In the genomic region with DNA sequence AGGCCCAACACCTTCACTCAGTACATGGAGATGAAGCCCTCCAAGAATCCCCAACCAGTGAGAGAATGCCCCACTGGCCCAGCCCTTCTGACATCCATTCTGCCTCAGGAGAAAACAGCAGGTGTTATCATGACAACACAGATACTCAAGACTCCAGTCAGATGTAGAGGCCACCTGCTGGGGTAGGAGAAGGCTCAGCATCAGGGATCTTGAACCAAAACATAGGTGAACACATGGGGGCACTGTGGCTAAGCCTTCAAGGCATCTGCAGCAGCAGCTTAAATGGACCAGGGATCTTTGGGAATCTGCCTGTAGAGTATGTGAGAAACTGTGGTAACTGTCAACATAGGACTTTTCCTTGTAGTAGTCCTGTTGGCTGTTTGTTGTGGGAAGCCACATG, we compare ENCODE assay signal across 9 mouse cellular contexts. TPM values are rescaled to one million over a fixed set of nuclear protein-coding genes. Genes with fewer than 3 reads are reported as not detected.
DNase-seq lines count a peak whose midpoint lies in the region; ATAC-seq and TF ChIP-seq lines count a peak whose summit lies in the region.
"Had no signal": no experiment of that assay in that cellular context is flagged by ENCODE, and none has a peak within 500 bp of the region (broad histone marks: within the 10 kb centered on the region; RNA-seq: fewer than 3 reads in every experiment).

No protein-coding gene starts in this region.

- intact Hi-C loops in left cerebral cortex, adult 2 months (cut with DNase I) = no loop called here
- intact Hi-C loops in left cerebral cortex, postnatal 36 days (cut with DNase I) = no loop called here

- TF ChIP-seq CTCF in left cerebral cortex, adult 2 months (IDR thresholded peaks at IDR 0.05) = peak; percentile 35

- H3K27ac ChIP-seq in left cerebral cortex, adult 2 months = no peak overlapping the region

- ATAC-seq in megakaryocyte progenitor cell, adult 5-6 weeks (replicated peaks; ENCODE audit: poor library complexity) = peak; percentile 90

- DNase-seq in adrenal gland, postnatal 10 days = peak; percentile 39
- DNase-seq in adrenal gland, postnatal 4 days (ENCODE audit: low spot score in 2 of 2) = no peak
- no peak for DNase-seq in left cerebral cortex, adult 2 months (ENCODE audit: extremely low spot score in 1 of 2, low spot score in 2 of 2)
- no peak for DNase-seq in left cerebral cortex, postnatal 36 days (ENCODE audit: low spot score in 2 of 2)
- peak; percentile 12 for DNase-seq in embryo, embryonic 10.5 days (ENCODE audit: low spot score)
- DNase-seq in T-cell, adult 2 months (ENCODE audit: low spot score) = no peak
- DNase-seq in right cerebral cortex, adult 18-20 months = no peak

- no peak overlapping the region for H3K4me3 ChIP-seq in left cerebral cortex, adult 2 months
- H3K4me3 ChIP-seq: megakaryocyte, embryonic 14.5 days had no signal

RNA-seq across cellular contexts. Expression of a gene that starts 11.3 kb away (rescaled TPM):
- total RNA-seq in adrenal gland, postnatal 10 days (2021) = 10 to 100 TPM; 32.3 to 34.2 TPM
- 10 to 100 TPM; 43.8 to 47.6 TPM for total RNA-seq in adrenal gland, postnatal 4 days (2021)
- total RNA-seq in left cerebral cortex, adult 2 months (2021) = 10 to 100 TPM; 34.6 to 39.7 TPM
- total RNA-seq in left cerebral cortex, postnatal 36 days (2021) = 10 to 100 TPM; 24.3 to 39.4 TPM
- 29.4 and 30.4 TPM in 2 replicates for total RNA-seq in megakaryocyte progenitor cell, adult 5-6 weeks (2015)
- 37.6 and 48.7 TPM in 2 replicates for total RNA-seq in megakaryocyte progenitor cell, adult 5-6 weeks (2017)

RNA-seq across cellular contexts. Expression of a gene that starts 11.5 kb away (rescaled TPM):
- total RNA-seq in adrenal gland, postnatal 10 days (2021) = 10 to 100 TPM; 17.0 to 20.1 TPM
- total RNA-seq in adrenal gland, postnatal 4 days (2021) = 10 to 100 TPM; 22.2 to 26.2 TPM
- total RNA-seq in left cerebral cortex, adult 2 months (2021) = 10 to 100 TPM; 10.0 to 14.7 TPM
- 10 to 100 TPM; 12.3 to 15.8 TPM for total RNA-seq in left cerebral cortex, postnatal 36 days (2021)
- 24.9 and 25.4 TPM in 2 replicates for total RNA-seq in megakaryocyte progenitor cell, adult 5-6 weeks (2015)
- 62.8 and 66.7 TPM in 2 replicates for total RNA-seq in megakaryocyte progenitor cell, adult 5-6 weeks (2017)

Comparison
In these comparisons a context has a peak if more than half of its experiments do, and no peak if none do; other contexts are left out.
1. DNase-seq: peak in adrenal gland, postnatal 10 days (single experiment) and embryo, embryonic 10.5 days (single experiment); none in adrenal gland, postnatal 4 days (0 of 2), left cerebral cortex, adult 2 months (0 of 2), left cerebral cortex, postnatal 36 days (0 of 2), T-cell, adult 2 months (single experiment) and right cerebral cortex, adult 18-20 months (single experiment).